Mouse (Mus musculus): ENCODE results near the gene Draxin.

GRCm38 (mm10) chr4:148150242-148150641 is 19.7 kb upstream of the Draxin start:
- TF ChIP-seq POLR2A (IDR thresholded peaks at IDR 0.05; ENCODE audit: low read depth, low read length) (no peak), CTCF (IDR thresholded peaks at IDR 0.05; ENCODE audit: borderline replicate concordance, insufficient read depth, low read length) (no peak)

Data from embryonic fibroblast, embryonic 13.5 days (primary cell).